Mouse (Mus musculus): Measurements from ENCODE around the gene Ccdc151. TPM values are rescaled to one million over a fixed set of nuclear protein-coding genes. Genes with fewer than 3 reads are reported as not detected.

Ccdc151 gene
- total and polyA plus RNA-seq, 2 experiments: 0.46 to 0.59 TPM

DNA sequence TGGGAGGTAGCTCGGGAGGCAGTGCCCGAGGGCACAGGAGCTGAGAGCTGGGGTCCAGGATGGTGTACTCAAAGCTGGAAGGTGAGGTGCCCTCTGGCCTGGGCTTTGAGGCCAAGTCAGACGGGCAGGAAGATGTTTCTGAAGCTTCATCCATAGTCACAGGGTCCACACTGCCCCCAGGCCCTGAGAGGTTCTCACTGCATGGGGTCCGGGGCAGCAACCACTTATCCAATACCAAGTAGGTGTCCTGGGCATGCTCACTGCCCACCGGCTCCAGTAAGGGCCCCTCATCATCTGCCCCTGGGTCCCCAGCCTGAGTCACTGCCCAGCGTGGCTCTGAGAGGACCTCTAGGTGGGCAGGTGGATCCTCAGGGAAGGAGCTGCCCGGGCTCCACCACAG is 43.2 kb downstream of the Ccdc151 start:
- Histone ChIP-seq H3K36me3 (ENCODE audit: control insufficient read depth, insufficient read depth, low read length) (no peaks in the 10 kb centered on the region), H3K27ac (replicated peaks; ENCODE audit: insufficient read depth, low read depth, low read length) (no peak overlapping the region), H3K79me2 (ENCODE audit: control insufficient read depth, insufficient read depth, low read length) (no peaks in the 10 kb centered on the region), H3K27me3 (ENCODE audit: control insufficient read depth, insufficient read depth, low read length) (peaks cover 6% of the 10 kb centered on the region), H3K9ac (ENCODE audit: low read depth, low read length) (no peak overlapping the region), H3K4me1 (ENCODE audit: control insufficient read depth, insufficient read depth, low read length) (no peaks in the 10 kb centered on the region), H3K4me3 (ENCODE audit: insufficient read depth, low read depth, low read length) (no peak overlapping the region)
- DNase-seq (ENCODE audit: extremely low read depth, low read depth, low spot score): no peak
- no peak for TF ChIP-seq POLR2A (IDR thresholded peaks at IDR 0.05; ENCODE audit: extremely low read depth, insufficient read depth, low read length)
- TF ChIP-seq CTCF (IDR thresholded peaks at IDR 0.05; ENCODE audit: low read depth, low read length): no peak
- WGBS: 93% methylated on average over 7 of the region's 7 CpGs

DNA sequence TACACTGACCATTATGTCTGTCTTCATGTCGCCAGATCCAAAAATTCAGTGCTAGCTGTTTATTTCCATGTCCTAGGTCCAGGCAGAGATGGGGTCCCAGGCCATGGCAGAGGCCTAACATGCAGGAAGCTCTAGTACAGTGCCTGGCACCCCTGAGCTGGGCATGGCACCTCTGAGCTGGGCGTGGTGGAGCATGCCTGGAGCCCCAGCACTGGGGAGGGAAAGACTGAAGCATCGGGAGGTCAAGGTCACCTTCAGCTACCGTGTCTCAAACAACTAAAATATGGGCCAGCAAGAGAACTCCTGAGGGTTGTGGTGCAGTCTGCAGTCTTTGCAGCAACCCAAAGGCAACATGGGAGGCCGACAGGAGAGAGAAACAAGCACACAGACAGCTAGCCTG is 44.1 kb downstream of the Ccdc151 start:
- Histone ChIP-seq H3K27ac (replicated peaks; ENCODE audit: insufficient read depth, low read depth, low read length) (no peak overlapping the region), H3K4me3 (ENCODE audit: insufficient read depth, low read depth, low read length) (no peak overlapping the region), H3K27me3 (ENCODE audit: control insufficient read depth, insufficient read depth, low read length) (peaks cover 6% of the 10 kb centered on the region), H3K36me3 (ENCODE audit: control insufficient read depth, insufficient read depth, low read length) (no peaks in the 10 kb centered on the region), H3K9ac (ENCODE audit: low read depth, low read length) (no peak overlapping the region), H3K79me2 (ENCODE audit: control insufficient read depth, insufficient read depth, low read length) (no peaks in the 10 kb centered on the region), H3K4me1 (ENCODE audit: control insufficient read depth, insufficient read depth, low read length) (no peaks in the 10 kb centered on the region)
- TF ChIP-seq POLR2A (IDR thresholded peaks at IDR 0.05; ENCODE audit: extremely low read depth, insufficient read depth, low read length): no peak
- TF ChIP-seq CTCF (IDR thresholded peaks at IDR 0.05; ENCODE audit: low read depth, low read length): no peak
- 84% methylated on average over 5 of the region's 5 CpGs for WGBS
- DNase-seq (ENCODE audit: extremely low read depth, low read depth, low spot score): no peak

DNA sequence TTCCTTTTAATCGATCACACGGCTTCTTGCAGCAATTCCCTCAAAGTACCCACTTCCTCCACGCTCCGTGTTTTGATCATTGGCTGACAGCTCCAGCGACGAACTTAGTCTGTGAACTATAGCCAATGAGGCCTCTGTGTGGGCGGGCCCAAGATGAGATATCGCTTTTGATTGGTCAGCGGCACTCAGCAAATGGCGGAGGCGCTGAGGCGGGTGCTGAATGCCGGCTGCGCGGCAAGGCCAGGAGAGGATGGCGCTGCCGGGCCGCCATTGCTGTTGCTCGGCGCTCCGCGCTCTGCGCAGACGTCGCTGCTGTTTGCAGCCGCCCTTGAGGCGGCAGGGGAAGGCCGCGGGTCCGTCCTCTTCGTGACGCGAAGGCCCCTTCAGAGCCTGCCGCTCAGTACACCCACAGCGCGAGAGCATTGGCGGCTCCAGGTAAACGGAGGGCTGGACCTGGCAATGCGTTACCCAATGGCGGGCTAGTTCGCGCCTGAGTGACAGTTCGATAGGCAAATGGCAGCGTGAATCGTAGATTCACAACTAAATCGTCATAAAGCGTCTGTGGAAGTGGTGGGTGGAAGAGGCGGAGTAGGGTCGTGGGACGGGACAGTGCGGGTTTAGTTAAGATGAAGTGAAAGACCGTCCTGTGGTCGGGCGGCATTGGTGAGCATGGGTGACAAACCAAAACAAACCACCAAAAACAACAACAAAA is 46.7 kb downstream of the Ccdc151 start, which contains the start of gene Swsap1:
Gene Swsap1 (plus strand): TSS at position 186 of the 712 bp plus-strand sequence.
- Histone ChIP-seq H3K4me1 (ENCODE audit: control insufficient read depth, insufficient read depth, low read length) (no peaks in the 10 kb centered on the region), H3K27me3 (ENCODE audit: control insufficient read depth, insufficient read depth, low read length) (no peaks in the 10 kb centered on the region), H3K79me2 (ENCODE audit: control insufficient read depth, insufficient read depth, low read length) (no peaks in the 10 kb centered on the region), H3K36me3 (ENCODE audit: control insufficient read depth, insufficient read depth, low read length) (no peaks in the 10 kb centered on the region), H3K27ac (replicated peaks; ENCODE audit: insufficient read depth, low read depth, low read length) (peak within 1 kb of the TSS; percentile 82), H3K4me3 (ENCODE audit: insufficient read depth, low read depth, low read length) (peak within 1 kb of the TSS; percentile 63), H3K9ac (ENCODE audit: low read depth, low read length) (peak within 1 kb of the TSS; percentile 73)
- TF ChIP-seq POLR2A (IDR thresholded peaks at IDR 0.05; ENCODE audit: extremely low read depth, insufficient read depth, low read length) (0 out of 2 replicates have a peak, but pooled peaks have one; percentile 22), CTCF (IDR thresholded peaks at IDR 0.05; ENCODE audit: low read depth, low read length) (no peak)
- DNase-seq (ENCODE audit: extremely low read depth, low read depth, low spot score): peak; percentile 89
- WGBS: under 1% methylated on average over 54 of the region's 54 CpGs

DNA sequence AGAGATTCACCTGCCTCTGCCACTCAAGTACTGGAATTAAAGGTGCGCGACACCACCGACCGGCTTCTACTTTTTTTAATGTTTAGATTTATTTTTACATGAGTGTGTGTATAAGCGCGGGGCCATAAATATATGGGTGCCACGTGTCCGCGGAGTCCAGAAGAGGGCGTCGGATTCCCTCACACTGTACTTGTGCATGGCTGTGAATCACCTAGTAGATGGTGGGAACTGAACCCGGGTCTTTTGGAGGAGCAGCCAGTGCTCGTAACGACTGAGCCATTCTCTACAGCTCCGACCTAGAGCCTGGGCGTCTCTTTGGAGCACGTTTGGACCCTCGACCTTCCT is 47.2 kb downstream of the Ccdc151 start:
- Histone ChIP-seq H3K4me1 (ENCODE audit: control insufficient read depth, insufficient read depth, low read length) (no peaks in the 10 kb centered on the region), H3K4me3 (ENCODE audit: insufficient read depth, low read depth, low read length) (peak overlapping the region; percentile 57), H3K27me3 (ENCODE audit: control insufficient read depth, insufficient read depth, low read length) (no peaks in the 10 kb centered on the region), H3K79me2 (ENCODE audit: control insufficient read depth, insufficient read depth, low read length) (no peaks in the 10 kb centered on the region), H3K9ac (ENCODE audit: low read depth, low read length) (peak overlapping the region; percentile 73), H3K27ac (replicated peaks; ENCODE audit: insufficient read depth, low read depth, low read length) (peak overlapping the region; percentile 72), H3K36me3 (ENCODE audit: control insufficient read depth, insufficient read depth, low read length) (no peaks in the 10 kb centered on the region)
- no peak for DNase-seq (ENCODE audit: extremely low read depth, low read depth, low spot score)
- TF ChIP-seq POLR2A (IDR thresholded peaks at IDR 0.05; ENCODE audit: extremely low read depth, insufficient read depth, low read length) (no peak), CTCF (IDR thresholded peaks at IDR 0.05; ENCODE audit: low read depth, low read length) (peak; percentile 58)
- 3% methylated on average over 18 of the region's 18 CpGs for WGBS

DNA sequence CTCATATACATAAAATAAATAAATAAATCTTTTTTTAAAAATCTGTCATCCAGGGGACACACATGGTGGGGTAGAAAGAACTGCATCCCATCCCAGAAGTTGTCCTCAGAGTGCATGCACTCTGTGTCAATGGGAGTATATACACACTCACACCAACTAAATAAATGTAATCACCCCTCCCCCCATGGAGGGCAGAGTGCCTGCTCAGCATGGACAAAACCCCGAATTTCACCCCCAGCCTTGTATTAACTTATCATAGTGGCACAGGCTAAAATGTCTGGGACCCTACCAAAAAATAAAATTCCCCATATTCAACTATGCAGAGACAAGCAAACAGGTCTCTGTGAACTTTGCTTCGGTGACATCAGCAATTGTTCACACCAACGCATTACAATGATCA is 47.8 kb downstream of the Ccdc151 start:
- TF ChIP-seq CTCF (IDR thresholded peaks at IDR 0.05; ENCODE audit: low read depth, low read length): no peak
- no peak for TF ChIP-seq POLR2A (IDR thresholded peaks at IDR 0.05; ENCODE audit: extremely low read depth, insufficient read depth, low read length)
- H3K79me2 ChIP-seq (ENCODE audit: control insufficient read depth, insufficient read depth, low read length): no peaks in the 10 kb centered on the region
- no peak overlapping the region for H3K9ac ChIP-seq (ENCODE audit: low read depth, low read length)
- no peak overlapping the region for H3K27ac ChIP-seq (replicated peaks; ENCODE audit: insufficient read depth, low read depth, low read length)
- no peaks in the 10 kb centered on the region for H3K27me3 ChIP-seq (ENCODE audit: control insufficient read depth, insufficient read depth, low read length)
- 62% methylated on average over 3 of the region's 3 CpGs for WGBS
- H3K4me3 ChIP-seq (ENCODE audit: insufficient read depth, low read depth, low read length): no peak overlapping the region
- no peaks in the 10 kb centered on the region for H3K4me1 ChIP-seq (ENCODE audit: control insufficient read depth, insufficient read depth, low read length)
- no peak for DNase-seq (ENCODE audit: extremely low read depth, low read depth, low spot score)
- no peaks in the 10 kb centered on the region for H3K36me3 ChIP-seq (ENCODE audit: control insufficient read depth, insufficient read depth, low read length)

DNA sequence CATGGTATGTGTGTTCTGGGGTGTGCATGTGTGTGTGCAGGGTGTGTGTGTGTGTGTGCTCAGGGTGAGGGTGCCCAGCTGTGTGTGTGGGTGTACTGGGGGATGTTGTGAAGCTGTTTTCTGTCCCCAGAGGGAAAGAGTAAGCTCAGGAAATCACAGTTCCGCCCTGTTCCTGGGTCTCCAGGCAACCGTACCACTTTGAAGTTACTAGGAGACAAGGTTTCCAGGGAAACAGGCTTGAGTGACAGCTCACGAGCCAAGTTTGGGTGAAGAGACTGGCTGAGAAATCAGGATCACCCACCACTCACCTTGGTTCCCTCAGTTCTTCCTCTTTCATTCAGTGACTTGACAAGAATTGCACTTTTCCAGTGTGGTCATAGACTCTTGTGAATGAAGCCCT is 48.8 kb downstream of the Ccdc151 start:
- no peaks in the 10 kb centered on the region for H3K4me1 ChIP-seq (ENCODE audit: control insufficient read depth, insufficient read depth, low read length)
- no peak for DNase-seq (ENCODE audit: extremely low read depth, low read depth, low spot score)
- no peaks in the 10 kb centered on the region for H3K36me3 ChIP-seq (ENCODE audit: control insufficient read depth, insufficient read depth, low read length)
- H3K9ac ChIP-seq (ENCODE audit: low read depth, low read length): no peak overlapping the region
- H3K79me2 ChIP-seq (ENCODE audit: control insufficient read depth, insufficient read depth, low read length): no peaks in the 10 kb centered on the region
- no peak overlapping the region for H3K4me3 ChIP-seq (ENCODE audit: insufficient read depth, low read depth, low read length)
- H3K27me3 ChIP-seq (ENCODE audit: control insufficient read depth, insufficient read depth, low read length): no peaks in the 10 kb centered on the region
- 69% methylated on average over 3 of the region's 3 CpGs for WGBS
- no peak for TF ChIP-seq CTCF (IDR thresholded peaks at IDR 0.05; ENCODE audit: low read depth, low read length)
- no peak for TF ChIP-seq POLR2A (IDR thresholded peaks at IDR 0.05; ENCODE audit: extremely low read depth, insufficient read depth, low read length)
- no peak overlapping the region for H3K27ac ChIP-seq (replicated peaks; ENCODE audit: insufficient read depth, low read depth, low read length)

All from liver, adult 2 months (tissue).